Mouse (Mus musculus) embryonic stem cell, embryonic (primary cell): ENCODE results near the gene Cdh3.

Experiments
- CTCF ChIA-PET, 4 experiments: fragments of 300-600 bp in 2 of 4; fragments of 350-600 bp in 2 of 4; sonication (Branson Sonifier 250); formaldehyde crosslinking; loops; one replicate each; lab custom pipeline; 2022; ENCODE audit warnings: inconsistent platforms in 2 of 4; lab: Charles Lee
- POLR2A ChIA-PET, 4 experiments: fragments of 300-600 bp in 2 of 4; fragments of 350-600 bp in 2 of 4; sonication (Branson Sonifier 250); formaldehyde crosslinking; loops; one replicate each; lab custom pipeline; 2022; ENCODE audit warnings: antibody characterized with exemption in 4 of 4, inconsistent platforms in 1 of 4; lab: Charles Lee

Gene Cdh3

DNA sequence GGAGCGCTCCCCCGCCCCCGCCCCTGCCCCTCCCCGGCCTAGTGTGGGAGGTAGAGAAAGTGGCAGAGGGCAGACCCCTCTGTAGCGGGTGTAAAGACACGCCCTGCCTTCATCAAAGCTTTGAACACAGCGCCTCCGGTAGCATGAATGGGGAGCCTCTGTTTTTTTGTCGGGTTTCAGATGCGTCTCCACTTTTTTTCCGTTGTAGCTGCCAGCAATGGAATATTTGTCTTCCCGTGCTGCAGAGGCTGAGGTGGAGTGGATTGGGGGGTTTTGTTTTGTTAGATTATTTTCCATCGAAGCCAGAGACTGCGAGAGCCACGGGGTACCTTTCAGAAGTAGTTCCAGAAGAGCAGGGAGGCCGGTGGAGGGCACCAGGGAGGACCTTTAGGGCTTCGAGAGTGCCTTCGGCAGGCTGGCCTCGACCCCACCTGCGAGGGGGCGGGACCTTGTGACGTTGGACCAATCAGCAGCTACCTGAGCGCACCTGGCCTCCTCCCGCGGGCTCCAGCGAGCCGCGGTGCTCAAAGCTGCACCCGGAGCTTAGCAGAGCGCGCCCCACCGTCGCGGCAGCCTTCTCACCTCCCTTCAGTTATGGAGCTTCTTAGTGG lies at the start of gene Cdh3:
Cdh3 (plus strand) TSS at position 527 of the 611 bp plus-strand sequence.
- ChIA-PET CTCF (interaction anchor here in 3 of 4 experiments (0.8 to 3.3 kb wide), 11 partner anchors 17 to 96 kb away, joined by 3 to 25 read pairs (median 4); partner anchors contain the start of gene Zfp90 (in 2 of the 3)), POLR2A (interaction anchor here in 3 of 4 experiments (0.5 to 4.7 kb wide), 32 partner anchors 9 to 1072 kb away, joined by 3 to 27 read pairs (median 4); partner anchors contain the start of gene Zfp90 (in 1 of the 3))

DNA sequence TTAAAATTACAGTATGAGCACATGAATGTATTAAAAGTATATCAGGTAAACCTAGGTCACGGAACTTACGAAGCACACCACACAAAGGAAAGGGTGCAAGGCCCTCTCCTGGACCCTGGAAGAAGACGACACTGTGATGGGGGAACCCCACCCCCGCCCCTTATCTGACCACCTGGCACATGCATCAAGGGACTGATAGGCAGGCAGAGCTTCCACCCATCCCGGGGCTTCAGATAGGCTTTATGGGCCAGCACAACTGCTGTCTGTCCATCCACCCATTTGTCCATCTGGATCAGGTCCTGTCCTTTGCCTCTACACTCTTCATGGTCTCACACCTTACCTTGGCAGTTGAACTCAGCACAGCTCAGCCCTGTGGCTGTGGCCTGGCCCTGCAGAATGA lies 48.6 kb upstream of the Cdh3 start:
- ChIA-PET CTCF (interaction anchor here in 1 of 4 experiments (1.6 kb wide), 1 partner anchor 64 kb away, joined by 4 read pairs; no protein-coding TSS in a partner anchor), POLR2A (interaction anchor here in 1 of 4 experiments (0.7 to 2.0 kb wide), 5 partner anchors 13 to 60 kb away, joined by 3 to 5 read pairs (median 3); no protein-coding TSS in a partner anchor)

DNA sequence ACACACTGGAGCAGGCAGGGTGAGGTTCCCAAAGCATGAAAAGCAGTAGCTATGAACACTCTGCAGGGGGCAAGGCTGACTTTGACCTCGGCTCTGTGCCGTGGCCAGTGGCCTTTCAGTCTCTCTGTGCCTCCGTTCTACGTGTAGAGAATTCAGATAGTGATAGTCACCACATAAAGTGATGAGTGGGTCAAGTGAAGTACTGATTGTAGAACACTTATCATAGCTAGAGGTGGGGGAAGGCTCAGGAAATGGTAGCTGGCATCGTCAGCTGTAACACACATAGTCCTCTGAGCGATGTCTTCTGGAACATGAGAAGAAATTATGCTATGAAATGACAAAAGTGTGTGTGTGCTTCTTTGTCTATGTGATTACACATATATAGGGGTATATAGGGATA lies 46.9 kb upstream of the Cdh3 start:
- CTCF ChIA-PET: interaction anchor here (0.6 to 1.6 kb wide), 10 partner anchors 10 to 1112 kb away, joined by 3 to 4 read pairs (median 3); no protein-coding TSS in a partner anchor
- POLR2A ChIA-PET: interaction anchor here in 3 of 4 experiments (0.9 to 1.3 kb wide), 6 partner anchors 9 to 44 kb away, joined by 3 to 4 read pairs (median 4); no protein-coding TSS in a partner anchor

DNA sequence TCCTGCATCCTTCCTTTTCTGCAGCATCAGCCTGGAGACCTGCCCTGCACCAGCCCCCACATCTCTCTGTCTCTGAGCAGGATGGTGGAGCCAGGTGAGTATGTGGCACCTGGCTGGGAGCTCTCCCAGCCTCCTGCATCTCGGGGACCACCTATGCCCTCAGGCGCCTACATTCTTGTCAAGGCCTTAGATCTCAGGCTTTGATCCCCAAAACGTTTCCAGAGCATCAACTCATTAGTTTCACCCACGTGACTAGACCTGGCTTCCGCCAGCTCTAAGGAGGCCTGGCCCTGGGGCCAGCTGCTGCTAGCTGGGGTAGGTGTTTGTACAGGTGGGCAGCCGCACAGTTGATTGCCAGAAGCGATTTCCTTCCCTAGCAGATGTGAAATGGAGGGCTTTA lies 41.2 kb upstream of the Cdh3 start:
- CTCF ChIA-PET: interaction anchor here in 1 of 4 experiments (1.0 kb wide), 1 partner anchor 41 kb away, joined by 3 read pairs; the partner anchor contains the start of gene Cdh3
- POLR2A ChIA-PET: interaction anchor here in 2 of 4 experiments (1.0 to 1.1 kb wide), 3 partner anchors 9 to 38 kb away, joined by 3 read pairs; no protein-coding TSS in a partner anchor

DNA sequence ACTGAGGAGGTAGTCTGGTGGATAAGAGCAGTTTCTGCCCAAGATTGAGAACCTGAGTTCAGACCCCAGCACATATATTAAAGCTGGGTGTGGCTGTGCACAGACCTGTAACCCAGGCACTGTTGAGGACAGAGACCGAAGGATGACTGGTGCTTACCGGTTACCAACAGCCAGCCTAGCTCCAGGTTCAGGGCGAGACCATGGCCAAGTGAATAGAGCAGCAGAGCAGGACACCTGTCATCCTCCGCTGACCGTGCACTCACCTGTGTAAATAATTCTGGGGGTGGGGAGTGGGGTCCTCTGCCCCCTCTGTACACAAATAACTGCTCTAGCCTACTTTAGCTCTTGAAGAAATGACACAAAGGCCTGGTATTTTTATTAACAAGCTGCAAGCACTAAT lies 36.7 kb upstream of the Cdh3 start:
- POLR2A ChIA-PET: interaction anchor here in 2 of 4 experiments (0.7 to 1.0 kb wide), 2 partner anchors 10 to 34 kb away, joined by 3 read pairs; no protein-coding TSS in a partner anchor

DNA sequence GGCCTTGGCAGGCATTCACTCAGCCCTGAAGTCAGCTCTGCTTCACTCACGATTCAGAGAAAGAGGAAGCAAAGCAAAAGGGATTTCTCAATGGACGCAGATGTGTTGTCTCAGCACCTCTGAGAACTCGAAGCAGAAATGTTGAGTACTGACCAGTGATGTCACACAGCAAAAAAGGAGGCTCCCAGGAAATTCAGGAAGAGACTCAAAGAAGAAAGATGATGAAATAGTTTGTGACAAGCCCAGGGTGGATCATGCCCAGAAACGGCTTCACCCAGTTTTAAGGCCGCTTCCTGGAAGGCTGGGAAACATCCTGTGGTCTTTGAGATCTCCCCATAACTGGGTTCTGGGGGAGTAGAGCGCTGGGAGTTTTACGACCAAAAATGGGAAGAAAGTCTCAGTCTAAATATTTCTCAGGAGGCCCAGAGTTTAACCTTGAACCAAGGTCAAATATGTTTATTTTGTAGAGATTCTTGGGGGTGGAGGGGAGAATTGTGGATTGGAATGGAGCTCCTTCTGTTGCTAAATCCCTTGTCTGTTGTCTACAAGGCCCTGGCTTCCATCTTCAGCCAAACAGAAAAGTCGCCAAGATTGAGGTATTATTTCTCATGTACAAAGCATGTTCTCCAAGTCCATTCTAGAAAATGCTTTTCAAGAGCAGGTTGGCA lies 10.5 kb upstream of the Cdh3 start, which contains the start of gene 6030452D12Rik:
6030452D12Rik (plus strand) TSS at position 505 of the 668 bp plus-strand sequence.
- CTCF ChIA-PET: interaction anchor here in 1 of 4 experiments (0.8 kb wide), 1 partner anchor 15 kb away, joined by 3 read pairs; no protein-coding TSS in a partner anchor
- POLR2A ChIA-PET: interaction anchor here in 1 of 4 experiments (1.7 kb wide), 1 partner anchor 16 kb away, joined by 6 read pairs; no protein-coding TSS in a partner anchor

More for the DNA sequence above, 36.7 kb upstream of the Cdh3 start:
- CTCF ChIA-PET: no interaction called here

DNA sequence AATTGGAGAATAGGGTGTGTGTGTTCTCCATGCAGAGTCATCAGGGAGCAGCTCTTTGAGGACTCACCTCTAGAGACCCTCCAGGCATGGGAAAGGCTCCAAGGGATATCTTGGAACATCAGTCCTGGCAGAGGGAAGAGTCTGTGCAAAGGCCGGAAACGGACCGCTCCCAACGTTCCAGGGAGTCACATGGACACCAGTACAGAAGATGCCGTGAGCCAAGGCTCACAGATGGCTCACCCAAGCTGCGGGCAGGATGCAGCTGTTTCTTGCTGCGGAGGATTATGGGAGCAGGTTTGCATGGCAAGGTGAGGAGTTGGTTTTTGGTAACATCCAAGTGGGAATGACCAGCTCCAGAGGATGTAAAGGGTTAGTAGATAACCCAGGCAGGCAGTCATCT lies 6.5 kb upstream of the Cdh3 start:
- POLR2A ChIA-PET: interaction anchor here in 1 of 4 experiments (0.5 to 1.8 kb wide), 3 partner anchors 11 to 61 kb away, joined by 3 to 4 read pairs (median 4); no protein-coding TSS in a partner anchor
- CTCF ChIA-PET: interaction anchor here in 1 of 4 experiments (0.6 kb wide), 1 partner anchor 12 kb away, joined by 4 read pairs; no protein-coding TSS in a partner anchor

DNA sequence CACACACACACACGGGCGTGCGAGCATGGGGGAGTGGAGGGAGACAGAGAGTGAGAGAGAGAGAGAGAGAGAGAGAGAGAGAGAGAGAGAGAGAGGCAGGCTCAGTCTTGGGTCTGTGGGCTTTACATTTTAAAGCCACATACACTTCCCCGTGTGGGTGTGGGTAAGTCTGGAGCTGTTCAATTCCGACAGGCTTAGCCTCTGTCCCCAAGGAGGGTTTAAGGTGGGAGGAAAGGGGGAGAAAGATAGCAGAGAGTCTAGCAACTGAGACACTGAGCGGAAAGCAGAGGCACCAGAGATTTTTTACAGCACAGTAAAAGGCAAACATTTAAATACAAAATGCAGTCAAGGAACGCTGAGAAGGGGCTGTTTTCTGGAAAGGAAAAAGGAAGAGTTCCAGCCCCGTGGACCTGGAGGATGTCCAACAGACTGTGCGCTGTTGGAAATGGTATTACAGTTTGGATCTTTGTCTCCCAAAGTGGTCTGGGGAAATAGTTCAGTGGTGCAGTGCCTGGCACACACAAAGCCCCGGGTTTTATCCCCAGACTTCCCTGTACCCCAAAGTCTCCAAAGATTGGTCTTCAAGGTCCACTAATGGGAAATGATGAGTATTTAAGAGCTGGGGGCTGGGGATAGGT lies 5.2 kb upstream of the Cdh3 start:
- ChIA-PET POLR2A (interaction anchor here in 2 of 4 experiments (0.7 to 1.1 kb wide), 3 partner anchors 62 to 94 kb away, joined by 3 read pairs; no protein-coding TSS in a partner anchor), CTCF (no interaction called here)

DNA sequence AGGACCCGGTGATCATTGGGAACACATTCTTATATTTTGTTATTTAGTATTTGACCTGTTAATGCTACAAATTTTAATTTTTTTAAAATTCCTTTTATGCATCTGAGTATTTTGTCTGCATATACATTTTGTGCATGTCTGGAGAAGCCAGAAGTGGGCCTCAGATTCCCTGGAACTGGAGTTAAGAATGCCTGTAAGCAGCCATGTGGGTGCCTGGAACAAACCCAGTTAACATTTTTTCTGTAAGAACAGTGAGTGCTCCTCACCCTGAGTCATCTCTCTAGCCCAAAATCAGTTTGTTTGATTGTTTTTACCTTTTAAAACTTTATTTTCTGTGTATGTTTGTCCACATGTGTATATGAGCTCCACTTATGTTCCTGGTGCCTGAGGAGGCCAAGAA lies 4.6 kb upstream of the Cdh3 start:
- ChIA-PET CTCF (no interaction called here), POLR2A (interaction anchor here in 1 of 4 experiments (2.1 kb wide), 1 partner anchor 10 kb away, joined by 15 read pairs; no protein-coding TSS in a partner anchor)

DNA sequence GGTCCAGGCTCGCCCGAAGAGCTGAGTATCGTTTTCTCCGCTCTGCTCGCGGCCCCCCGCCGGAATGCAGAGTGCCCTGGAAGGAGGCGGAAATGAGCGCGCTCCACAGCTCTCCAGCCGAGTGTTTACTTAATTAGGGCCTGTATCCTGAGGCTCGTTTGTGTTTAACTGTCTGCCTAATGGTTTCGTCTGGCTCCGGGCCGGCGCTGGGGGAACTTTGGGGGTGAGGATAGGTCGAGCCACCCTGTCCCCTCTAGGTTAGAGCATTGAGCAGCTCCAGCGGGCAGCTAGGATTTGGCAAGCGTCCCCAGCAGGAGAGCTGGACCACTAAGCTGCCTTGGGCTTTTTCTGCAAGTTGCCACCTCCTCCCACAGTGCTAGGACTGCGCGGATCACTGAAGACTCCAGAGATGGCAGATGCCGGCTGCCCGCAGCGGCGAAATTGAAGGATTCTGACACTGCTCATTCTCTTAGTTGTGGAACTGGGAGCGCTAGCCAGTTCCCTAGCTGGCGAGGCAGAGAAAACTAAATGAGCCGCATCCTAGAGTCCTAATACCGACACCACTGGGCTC lies 2.8 kb upstream of the Cdh3 start:
- POLR2A ChIA-PET: interaction anchor here (0.6 to 4.7 kb wide), 30 partner anchors 8 to 1080 kb away, joined by 3 to 22 read pairs (median 3); partner anchors contain the start of gene Zfp90 (in 1 of the 4)
- CTCF ChIA-PET: interaction anchor here (0.5 to 2.8 kb wide), 12 partner anchors 8 to 858 kb away, joined by 3 to 15 read pairs (median 3); partner anchors contain the start of gene Zfp90 (in 2 of the 4)

DNA sequence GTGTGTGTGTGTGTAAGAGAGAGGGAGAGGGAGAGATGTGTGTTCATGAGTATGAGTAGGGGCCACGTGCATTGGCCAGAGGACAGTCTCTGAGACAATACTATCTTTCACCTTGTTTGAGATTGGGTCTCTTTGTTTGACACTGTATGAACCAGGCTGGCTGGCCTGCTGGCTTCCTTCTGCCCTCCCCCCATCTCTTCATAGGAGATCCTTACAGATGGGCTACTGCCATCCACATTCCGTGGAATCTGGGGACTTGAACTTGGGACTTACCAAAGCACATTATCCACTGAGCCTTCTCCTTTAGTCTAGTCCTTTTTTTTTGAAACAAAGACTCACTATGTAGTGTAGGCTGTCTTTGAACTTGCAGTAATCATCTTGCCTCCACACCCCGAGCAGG lies 2.2 kb upstream of the Cdh3 start:
- POLR2A ChIA-PET: interaction anchor here in 3 of 4 experiments (0.8 to 4.7 kb wide), 16 partner anchors 7 to 92 kb away, joined by 3 to 22 read pairs (median 4); no protein-coding TSS in a partner anchor
- CTCF ChIA-PET: interaction anchor here (0.7 to 2.8 kb wide), 10 partner anchors 7 to 385 kb away, joined by 3 to 15 read pairs (median 4); partner anchors contain the start of gene Zfp90 (in 1 of the 4)

DNA sequence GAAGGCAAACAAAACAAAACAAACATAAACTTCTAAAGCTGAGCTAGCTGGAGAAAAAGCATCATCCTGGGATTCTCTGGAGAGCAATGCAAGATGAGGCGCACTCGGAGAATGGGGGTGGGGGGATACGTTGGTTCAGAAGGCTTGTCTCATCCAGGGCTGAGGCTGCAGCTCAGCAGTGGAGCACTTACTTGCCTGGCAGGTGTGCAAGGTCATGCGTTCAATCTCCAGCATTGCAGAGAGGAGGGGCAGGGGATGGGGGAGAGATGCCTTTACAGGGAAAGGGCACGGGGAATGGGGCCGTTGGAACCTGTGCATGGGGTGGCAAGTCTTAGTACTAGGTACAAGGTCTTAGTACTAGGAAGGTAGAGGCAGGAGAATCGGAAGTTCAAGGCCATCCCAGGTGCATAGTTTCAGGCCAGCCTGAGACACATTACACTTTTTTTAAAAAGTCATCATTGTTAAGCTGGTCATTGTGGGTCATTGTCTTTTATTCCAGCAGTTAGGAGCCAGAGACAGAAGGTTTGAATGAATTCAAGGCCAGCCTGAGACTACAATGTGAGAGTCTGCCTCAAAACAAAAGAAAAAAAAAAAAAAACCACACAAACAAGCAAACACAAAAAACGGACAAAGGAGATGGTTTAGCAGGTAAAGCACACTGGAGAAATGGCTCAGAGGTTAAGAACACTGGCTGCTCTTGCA lies 1.5 kb upstream of the Cdh3 start:
- ChIA-PET POLR2A (interaction anchor here in 3 of 4 experiments (0.9 to 4.7 kb wide), 10 partner anchors 12 to 76 kb away, joined by 3 to 24 read pairs (median 8); no protein-coding TSS in a partner anchor), CTCF (interaction anchor here in 3 of 4 experiments (0.7 to 3.3 kb wide), 8 partner anchors 18 to 386 kb away, joined by 3 to 25 read pairs (median 8); no protein-coding TSS in a partner anchor)

DNA sequence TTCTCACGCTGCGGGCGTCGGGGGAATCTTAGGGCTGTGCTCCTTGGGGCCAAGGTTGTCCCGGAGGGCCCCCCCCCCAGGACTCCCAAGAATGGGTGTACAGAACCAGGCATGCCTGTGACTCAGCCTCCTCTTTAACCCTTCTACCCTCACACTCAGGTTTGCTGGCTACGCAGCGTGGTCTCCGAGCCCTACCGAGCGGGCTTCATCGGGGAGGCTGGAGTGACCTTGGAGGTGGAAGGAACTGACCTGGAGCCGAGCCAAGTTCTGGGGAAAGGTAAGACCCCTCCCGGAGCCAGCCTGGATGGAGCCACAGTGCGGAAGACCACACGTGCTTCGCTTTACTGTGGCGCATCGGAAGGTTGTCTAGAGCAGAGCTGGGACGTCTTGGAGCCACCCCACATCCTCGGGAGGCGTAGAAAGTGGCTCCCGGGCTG lies 392 bp downstream of the Cdh3 start:
- CTCF ChIA-PET: interaction anchor here (0.5 to 3.3 kb wide), 13 partner anchors 16 to 96 kb away, joined by 3 to 25 read pairs (median 4); partner anchors contain the start of gene Zfp90 (in 2 of the 4)

DNA sequence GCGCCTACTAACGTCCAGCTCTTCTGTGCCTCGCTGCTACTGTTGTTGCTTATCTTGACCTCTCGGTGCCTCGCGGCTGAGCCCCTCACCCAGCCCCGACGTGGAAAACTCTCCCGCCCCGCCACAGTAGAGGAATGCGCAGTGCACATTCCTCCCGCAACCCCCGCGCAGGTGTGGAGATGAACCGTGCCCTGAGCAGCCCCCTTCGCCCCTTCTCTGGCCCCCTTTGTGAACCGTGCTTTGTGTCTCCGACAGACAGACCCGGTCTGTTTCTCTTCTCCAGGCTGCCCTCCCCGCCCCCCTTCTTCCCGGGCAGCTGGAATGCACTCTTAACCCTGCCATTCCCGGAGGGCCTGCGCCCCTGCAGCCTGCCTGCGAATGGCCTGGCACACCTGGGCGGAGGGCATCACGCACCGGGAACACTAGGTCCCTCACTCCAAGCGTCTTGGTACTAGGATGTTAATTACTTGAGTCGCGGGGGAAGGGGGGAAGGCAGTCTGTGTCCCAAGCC lies 895 bp downstream of the Cdh3 start:
- ChIA-PET POLR2A (interaction anchor here in 3 of 4 experiments (0.6 to 4.7 kb wide), 18 partner anchors 10 to 744 kb away, joined by 3 to 27 read pairs (median 4); partner anchors contain the start of gene Zfp90 (in 1 of the 3)), CTCF (interaction anchor here in 3 of 4 experiments (0.5 to 3.3 kb wide), 8 partner anchors 16 to 96 kb away, joined by 3 to 25 read pairs (median 4); partner anchors contain the start of gene Zfp90 (in 2 of the 3))

More for the DNA sequence above, 392 bp downstream of the Cdh3 start:
- POLR2A ChIA-PET: interaction anchor here in 3 of 4 experiments (0.5 to 4.7 kb wide), 25 partner anchors 10 to 1071 kb away, joined by 3 to 27 read pairs (median 4); partner anchors contain the start of gene Zfp90 (in 1 of the 3)

DNA sequence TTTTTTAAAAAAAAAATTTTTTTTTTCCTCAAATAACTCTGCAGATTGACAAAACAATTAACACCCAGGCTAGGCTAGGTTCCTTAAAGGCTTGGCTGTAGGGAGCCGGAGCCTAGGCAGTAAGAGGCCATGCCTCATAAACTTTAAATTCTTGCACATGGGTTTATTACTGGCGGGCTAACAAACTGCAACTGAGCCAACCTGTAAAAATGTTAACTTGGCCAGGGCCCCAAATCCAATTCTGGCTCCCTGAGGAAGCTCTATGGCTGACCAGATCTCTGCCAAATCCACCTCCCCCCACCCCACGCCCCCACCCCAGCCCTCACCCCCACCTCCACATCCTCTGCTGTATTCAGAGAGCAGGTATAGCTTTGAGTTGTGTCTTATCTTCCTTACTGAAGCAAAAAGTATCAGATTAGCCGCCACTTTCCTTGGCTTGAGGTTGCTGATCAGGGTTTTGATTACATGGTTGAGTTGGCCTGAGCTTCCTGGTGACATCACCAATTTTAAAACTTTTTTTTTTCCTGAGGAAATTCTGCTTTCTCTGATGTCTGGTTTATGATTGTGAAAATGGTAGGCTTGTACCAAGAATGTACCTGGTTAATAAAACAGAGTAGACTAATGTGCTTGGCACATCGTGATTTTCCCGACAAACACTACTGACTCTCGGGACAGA lies 1.9 kb downstream of the Cdh3 start:
- ChIA-PET POLR2A (interaction anchor here in 2 of 4 experiments (0.8 to 4.6 kb wide), 5 partner anchors 16 to 90 kb away, joined by 3 to 27 read pairs (median 8); no protein-coding TSS in a partner anchor), CTCF (interaction anchor here in 3 of 4 experiments (0.7 to 3.3 kb wide), 4 partner anchors 14 to 1284 kb away, joined by 3 to 25 read pairs (median 8); partner anchors contain the start of gene Zfp90 (in 1 of the 3))
